Mouse (Mus musculus) urinary bladder, postnatal 4 days (tissue): ENCODE results near the gene Tia1.

Experiments used
- DNase-seq, 2 experiments: peaks; one replicate each; pipeline ENCODE4 v3.0.0; 2021 to 2022; ENCODE audit warnings: low spot score in 2 of 2

Gene Tia1

DNA sequence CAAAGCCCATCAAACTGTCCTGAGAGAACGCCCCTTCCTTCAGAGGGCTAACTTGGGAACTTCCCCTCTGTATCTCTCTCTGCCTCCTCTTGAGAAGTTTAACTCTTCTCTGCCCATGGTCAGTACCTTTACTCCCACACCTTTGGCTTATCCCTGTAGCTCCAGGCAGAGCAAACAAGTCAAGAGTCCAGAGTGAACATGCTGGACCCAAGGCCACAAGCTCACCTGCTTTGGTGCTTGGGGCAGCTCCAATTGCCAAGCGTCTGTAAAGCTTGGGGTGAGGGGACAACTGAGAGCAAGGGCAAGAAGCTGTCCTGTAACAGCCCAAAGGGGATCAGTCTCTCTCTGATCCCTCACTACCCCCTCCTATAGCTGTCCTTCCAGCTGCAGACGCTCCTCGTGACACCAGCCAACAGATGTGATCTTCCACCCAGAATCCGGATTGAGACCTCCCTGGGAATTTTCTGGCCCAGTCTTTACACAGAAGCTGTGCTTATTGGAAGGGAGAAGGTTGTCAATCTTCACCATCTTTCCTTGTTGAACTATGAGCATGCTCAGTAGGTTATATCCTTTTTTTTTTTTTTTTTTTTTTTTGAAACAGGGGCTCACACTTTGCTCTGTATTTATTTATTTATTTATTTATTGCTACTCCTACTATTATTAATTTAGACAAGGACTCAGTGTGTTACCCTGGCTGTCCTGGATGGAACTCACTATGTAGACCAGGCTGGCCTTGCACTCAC, 18.5 kb upstream of the Tia1 start:
- no peak for DNase-seq

DNA sequence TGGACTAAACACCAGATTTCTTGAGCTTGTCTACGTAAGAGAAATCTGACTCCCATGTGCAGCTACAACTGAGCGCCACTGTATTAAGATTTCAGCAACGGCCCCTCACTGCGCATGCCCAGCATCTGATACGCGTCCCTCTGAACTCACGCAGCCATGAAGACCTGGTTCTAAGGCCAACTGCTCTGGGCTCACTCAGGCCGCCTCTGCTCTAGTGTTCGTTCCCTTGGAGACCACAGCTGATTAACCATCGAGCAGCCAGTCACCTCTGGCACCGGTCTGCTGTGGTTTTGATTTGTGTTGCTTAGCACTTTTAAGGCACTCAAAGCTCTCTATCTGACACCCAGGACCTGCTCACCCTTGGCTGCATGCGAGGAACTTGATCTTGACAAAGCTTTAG, 16.7 kb upstream of the Tia1 start:
- no peak for DNase-seq

DNA sequence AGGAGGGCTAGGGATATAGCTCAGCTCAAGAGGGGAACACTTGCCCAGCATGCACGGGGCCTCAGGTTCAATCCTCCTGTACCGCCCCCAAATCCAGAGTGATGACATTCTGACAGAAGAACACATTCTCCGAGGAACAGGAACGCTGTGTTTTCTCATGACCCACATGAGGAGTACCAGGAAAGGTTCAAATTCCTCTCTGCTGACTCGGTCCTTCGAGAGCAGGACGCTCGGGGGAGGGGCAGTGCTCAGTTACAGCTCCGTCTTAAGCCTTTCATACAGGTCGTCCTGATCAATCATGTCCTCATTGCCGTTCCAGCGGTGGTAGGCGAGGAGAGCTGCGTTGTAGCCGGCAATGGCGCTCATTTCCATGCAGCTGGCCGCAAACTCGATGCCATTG, 15.6 kb upstream of the Tia1 start:
- no peak for DNase-seq

DNA sequence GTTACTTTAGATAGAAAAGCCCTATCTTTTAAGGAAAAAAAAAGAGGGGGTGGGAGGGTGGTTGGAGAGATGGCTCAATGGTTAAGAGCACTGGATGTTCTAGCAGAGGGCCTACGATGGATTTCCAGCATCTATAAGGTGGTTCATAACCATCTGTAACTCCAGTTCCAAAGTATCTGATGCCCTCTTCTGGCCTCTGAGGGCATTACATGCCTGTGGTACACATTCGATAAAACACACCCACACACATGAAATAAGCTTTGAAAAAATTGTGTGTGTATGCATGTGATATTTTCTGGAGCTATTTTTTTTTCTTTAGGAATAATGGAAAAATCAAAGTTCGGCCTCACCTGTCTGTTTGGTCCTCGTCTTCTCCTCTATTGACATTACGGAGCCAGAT, 12.7 kb upstream of the Tia1 start:
- no peak for DNase-seq

DNA sequence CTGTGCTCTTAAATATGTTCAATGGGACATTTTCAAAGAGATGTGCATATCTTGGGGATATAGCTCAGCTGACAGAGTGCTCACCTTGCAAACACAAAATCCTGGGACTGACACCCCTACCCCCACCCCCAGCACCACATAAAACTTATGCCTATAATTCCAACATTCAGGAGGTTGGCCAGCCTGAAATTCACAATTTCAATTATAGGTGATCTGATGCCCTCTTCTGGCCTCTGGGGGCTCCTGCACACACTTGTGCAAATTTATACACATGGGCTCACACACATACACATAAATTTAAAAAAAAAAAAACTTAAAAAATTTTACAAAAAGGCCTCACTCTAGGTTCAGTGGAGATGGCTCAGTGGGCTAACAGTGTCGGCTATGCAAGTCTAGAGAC, 10.8 kb upstream of the Tia1 start:
- DNase-seq = no peak

DNA sequence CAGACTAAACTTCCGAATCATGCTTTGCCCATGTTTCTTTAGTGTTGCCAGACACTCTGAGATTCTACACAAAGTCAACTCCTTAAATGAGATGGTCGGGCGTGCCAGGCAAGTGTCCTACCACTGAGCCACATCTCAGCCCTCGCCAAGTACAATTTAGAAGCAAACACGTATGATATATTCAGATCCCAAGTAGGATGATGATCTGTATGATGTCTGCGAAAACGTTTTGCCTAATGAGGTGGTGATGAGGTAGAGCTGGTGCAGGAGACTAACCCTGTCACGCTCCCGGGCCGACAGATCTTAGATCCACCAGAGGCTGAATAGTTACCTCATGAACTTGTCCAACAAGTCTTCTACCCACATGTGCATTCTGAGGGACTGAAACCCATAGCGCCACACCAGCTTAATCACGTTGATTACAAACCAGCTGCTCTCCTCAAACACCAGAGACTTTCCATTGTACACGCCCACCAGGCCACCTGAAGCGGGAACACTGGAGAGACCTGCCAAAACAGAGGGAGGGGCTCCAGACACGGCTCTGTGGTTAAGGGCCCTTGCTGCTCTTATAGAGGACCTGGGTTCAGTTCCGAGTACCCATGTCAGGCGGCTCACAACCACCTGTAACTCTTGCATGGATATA, 9.8 kb upstream of the Tia1 start:
- no peak for DNase-seq

DNA sequence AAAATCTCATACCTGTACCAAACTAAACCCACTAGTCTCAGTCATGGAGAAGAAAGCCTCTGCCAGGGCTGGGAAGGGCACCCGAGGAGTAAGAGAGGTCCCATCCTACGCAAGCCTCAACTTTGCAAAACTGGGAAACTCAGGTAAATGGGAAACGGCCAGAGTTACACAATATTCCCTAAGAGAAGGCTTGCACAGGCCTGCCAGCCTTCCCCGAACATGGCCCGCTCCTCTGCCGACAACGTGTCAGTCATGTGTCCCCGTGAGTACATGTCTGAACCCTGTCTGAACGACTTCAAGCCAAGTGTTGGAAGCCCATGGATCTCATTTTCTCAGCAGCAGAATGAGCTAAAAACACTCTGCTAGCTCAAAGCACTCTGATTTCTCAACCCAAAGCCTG, 9.0 kb upstream of the Tia1 start:
- DNase-seq = no peak

DNA sequence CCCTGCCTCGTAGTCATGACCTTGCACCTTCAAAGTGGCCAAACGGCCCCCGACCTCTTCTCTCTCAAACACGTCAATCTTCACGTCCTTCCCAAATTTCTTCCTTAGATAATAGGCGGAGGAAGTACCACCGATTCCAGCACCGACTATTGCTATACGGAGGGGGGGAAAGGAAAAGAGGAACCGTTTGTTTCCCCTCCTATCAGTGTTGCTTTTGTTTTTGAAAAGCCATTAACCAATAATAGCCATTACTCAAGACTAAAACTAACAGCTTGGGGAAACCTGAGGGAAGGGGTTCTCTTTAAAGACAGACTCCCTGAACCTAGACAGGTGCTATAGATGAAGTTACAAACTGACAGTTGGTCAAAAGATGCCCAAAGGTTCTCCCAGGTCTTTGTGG, 8.1 kb upstream of the Tia1 start:
- DNase-seq = no peak

DNA sequence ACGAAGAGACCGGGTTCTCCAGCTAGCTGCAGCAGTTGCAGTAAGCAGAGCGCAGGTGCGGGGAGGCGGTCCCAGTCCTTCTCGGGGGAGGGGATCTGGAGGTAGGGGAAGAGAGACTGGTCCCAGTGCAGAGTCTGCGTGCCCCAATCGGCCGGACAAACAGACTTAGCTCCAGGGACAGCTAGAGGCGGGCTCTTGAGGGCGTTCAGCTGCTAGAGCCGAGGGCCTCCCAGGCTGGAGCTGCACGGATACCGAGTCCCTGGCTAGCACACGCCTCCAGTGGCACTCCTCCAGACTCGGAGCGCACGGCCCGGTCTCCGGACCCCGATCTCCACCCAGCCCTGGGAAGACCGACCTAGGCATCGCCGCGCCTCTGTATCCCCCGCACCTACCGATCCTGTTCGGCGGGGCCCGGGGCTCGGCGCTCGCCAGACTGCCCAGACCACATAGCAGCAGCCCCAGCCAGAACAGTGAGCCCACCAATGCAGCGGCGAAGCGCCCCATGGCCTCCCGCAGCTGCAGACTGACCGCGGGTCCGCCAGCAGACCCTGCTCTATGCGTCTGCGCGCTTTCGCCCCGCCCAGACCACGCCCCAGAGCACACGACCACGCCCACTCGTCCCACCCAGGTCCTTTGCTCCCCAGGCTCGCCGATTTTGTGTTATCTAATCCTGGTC, 7.3 kb upstream of the Tia1 start, which contains the start of gene Pcyox1:
Pcyox1 (minus strand) TSS at position 574 of the 676 bp plus-strand sequence.
- peak; percentile 84 to 87 for DNase-seq

DNA sequence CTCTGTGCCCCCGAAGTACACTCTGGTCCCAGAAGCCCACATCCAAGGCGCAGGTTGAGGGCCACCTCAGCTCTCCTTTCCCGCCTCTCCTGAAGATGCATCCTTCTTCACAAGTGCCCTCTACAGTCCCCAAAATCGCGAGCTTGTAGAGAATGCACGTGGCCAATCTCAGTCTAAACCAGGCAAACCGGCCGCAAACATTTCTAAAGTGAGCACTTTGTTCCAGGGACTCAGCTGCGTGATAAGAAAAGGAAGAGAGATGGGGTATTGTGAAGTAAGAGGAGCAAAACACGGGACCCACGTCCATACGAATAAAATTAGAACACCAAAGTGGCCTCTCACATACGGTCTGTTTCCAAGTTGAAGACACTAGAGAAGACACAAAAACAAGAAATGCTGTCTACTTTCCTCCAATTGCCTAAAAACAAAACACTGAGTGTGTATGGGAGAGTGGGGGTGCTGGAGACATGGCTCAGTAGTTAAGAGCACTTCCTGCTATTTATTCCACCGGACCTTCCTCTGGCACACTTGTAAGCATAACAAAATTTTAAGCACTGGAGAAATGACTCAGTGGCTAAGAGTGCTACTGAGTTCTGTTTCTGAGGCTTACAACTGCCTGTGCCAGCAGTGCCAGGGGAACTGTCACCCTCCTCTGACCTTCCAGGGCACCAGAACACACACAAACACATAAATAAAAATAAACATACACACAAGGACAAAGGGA, 6.6 kb upstream of the Tia1 start:
- no peak for DNase-seq

DNA sequence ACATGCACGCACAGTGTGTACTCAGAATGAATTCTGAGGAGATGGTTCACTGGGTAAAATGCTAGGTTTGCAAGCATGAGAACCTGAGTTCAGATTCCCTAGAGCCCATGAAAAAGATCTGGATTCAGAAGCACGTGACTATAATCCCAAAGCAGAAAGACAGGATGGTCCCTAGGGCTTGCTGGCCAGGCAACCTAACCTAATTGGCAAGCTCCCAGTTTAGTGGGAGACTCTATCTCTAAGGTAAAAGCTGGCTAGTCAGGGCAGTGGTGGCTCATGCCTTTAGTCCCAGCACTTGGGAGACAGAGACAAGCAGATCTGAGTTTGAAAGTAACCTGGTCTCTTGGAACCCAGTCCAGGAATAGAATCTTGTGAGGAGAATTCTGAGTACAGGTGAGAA, 5.0 kb upstream of the Tia1 start:
- DNase-seq = no peak

DNA sequence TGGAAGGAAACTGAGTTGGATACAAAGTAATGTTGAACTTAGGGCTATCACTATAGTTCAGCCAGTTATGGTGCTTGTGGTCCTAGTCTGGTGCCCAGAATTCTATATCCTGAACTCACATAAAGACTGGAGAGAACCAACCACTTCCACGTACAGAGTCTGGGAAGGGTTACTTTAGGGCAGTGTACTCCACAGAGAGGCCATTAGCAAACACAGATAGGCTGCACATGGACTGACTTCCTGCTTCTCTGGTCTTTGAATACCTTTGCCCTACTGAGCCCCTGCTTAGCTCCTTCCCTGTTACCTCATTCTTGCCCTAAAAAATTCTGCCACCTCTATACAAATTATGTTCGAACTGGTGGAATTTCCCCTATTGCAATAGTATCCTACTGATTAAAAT, 4.0 kb upstream of the Tia1 start:
- no peak for DNase-seq

DNA sequence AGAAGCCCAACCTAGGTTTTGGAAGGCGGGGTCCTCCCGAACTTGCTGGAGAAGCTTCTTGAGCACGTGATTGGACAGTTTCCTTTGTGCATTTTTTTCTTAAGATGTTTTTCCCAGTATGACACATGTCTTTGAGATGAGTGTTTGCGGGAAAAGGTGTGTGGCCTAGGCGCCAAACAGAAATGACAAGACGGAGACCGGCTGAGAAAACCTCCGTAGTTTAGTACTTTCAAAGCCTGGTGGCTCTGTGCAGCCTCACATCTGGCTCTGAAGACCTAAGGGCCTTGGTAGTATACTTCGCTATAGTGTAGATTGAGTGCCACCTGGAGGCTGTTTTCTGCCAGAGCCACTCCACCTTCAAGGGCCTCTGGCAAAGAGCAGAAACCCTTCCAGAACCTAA, 3.0 kb upstream of the Tia1 start:
- peak; percentile 54 to 66 for DNase-seq

DNA sequence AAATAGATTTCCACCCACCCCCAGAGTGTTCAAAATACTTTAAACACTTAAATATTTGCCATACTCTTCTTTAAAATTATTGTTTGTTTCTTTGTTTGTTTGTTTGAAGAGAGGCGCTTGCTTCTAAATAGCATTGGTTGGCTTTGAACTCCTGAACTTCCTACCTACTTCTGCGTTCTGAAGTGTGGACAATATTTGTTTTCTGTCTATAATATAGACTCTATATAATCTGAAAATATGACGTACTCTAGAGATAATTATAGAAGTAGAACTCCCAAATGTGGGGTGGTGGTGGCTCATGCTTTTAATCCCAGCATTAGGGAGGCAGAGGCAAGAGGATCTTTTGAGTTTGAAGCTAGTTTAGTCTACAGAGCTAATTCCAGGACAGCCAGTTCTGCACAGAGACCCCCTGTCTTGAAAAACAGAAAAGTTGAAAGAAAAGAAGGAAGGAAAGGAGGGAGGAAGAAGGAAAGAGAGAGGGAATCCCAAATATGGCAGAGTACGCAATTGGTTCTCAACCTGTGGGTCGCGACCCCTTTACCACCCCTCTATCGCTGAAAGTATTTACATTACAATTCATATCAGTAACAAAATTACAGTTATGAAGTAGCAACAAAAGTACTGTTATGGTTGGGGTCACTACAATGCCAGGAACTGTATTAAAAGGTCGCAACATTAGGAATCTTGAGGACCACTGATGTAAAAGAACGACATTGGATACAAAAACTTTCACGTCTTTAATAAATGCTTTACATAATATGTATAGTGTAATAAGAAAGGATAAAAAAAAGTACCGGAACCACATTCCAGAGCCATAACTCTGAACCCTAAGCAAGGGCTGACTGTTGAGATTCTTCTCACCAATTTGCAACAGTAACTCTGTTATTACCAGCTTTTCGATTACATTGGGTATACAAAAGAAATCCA, 1.1 kb upstream of the Tia1 start:
- no peak for DNase-seq

DNA sequence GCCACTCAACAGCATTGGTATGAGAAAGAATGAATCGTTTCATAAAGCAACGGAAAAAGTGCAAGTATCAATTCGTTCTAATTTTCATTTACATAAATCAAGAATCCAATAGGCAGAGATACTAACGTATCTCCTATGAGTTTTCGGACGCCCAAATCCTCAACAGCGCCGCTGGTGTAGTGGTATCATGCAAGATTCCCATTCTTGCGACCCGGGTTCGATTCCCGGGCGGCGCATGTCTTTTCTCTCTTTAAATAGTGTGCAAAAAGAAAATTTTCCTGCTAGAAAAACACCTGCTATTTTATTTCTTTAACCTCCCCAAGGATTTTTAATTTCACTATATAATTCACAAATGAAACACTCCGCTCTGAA, 305 bp upstream of the Tia1 start:
- DNase-seq = peak in 1 of 2 experiments; percentile 86

DNA sequence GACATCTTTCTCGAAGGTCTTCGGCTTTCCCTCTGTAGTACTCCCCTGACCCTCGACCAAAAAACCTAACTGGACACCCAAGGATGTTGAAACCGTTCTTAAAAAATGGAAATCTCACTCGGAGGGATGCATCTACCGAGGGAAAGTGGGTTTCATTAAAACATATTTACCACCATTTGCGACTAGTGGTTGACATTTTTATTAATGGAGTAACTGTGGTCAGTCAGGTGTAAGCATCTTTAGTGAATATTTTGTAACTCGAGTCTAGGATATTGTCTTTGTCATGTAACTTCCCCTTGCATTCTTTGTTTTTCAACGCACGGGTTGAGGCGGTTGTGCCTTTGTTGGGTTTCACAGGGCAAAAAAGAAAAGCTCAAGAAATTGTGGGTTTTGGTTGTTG, 977 bp downstream of the Tia1 start:
- no peak for DNase-seq

DNA sequence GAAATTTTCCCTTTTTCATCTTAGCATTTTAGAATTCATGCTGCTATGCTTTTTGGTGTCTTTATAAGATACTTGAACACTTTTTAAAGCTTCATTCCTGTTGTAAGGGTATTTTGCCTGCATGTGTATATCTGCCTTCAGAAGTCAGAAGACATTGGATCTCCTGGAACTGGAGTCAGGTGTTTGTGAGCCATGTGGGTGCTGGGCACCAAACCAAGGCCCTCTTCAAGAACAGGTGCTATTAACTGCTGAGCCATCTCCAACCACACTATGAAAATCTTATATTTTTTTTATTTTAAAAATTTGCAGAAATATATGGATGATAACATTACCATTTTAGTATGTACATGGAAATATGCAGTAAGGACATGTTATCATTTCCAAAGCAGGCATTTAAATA, 2.3 kb downstream of the Tia1 start:
- no peak for DNase-seq

DNA sequence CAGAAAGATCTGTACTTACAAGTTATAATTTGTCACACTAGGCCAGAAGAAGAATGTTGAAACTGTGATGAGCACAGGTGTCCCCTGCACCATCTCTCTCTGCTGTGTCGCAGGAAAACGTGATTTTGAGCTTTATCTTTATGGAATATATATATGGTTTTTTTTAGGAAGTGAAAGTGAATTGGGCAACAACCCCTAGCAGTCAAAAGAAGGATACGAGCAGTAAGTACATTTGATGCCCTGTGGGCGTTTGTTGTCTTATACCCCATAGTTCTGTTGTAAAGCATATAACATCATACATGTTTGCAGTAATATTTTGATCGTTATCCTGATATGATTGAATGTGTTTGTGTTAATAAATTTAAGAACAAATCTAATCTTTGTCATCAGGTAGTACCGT, 14.7 kb downstream of the Tia1 start:
- no peak for DNase-seq

DNA sequence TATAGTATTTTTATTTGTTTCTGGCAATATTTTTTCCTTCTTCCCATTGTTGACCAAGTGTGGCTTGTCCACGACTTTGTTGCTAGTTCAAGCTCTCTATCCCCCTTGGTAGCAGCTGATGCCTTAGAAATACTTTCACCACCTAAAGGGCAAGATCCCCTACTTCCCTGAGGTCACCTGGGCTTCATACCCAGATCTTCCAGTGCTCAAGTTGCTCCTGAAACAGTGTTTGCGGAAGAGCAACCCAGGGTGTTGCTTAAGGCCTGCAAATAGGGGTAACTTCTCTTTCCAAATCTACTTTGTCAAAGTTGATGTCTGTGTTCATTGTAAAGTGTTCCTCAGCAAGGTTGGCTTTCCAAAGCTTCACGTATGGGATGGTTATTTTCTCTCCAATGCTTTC, 15.2 kb downstream of the Tia1 start:
- no peak for DNase-seq

DNA sequence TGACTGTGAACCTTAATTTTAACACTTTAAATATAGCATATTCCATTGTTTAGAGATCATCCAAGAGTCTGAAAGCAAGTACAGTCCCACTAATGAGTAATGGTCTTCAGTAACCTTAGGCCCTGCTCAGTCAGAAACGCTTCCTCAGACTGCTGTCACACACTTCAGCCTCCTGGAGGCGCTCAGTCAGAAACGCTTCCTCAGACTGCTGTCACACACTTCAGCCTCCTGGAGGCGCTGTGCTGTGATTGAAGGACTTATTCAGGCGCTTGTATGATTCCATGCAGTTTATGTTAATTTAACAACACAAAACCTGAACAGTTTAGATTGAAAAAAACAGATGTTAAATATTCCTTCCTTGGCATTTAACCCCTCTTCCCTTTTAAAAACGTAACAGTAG, 16.5 kb downstream of the Tia1 start:
- no peak for DNase-seq

DNA sequence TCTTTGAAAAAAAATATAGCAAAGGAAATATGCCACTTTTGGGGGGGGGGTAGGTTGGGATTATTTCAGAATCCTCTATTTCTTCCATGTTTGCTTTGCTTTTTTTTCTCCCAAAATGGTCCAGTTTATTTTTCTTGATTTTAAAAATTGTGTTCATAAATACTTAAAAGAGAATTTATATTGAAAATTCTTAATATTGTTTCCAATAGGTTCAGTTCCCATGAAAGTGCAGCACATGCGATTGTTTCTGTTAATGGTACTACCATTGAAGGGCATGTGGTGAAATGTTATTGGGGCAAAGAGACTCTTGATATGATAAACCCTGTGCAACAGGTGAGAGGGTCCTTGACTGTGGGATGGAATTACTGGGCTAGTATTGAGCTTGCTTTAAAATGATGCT, 22.3 kb downstream of the Tia1 start, which contains the start of gene Gm44790:
Gm44790 (plus strand) TSS at position 301 of the 400 bp plus-strand sequence.
- DNase-seq = no peak
